In genomic region chr1:21166287-21166733, GRCm38 (mm10) we compare ENCODE assay signal across 8 mouse cellular contexts. TPM values are rescaled to one million over a fixed set of nuclear protein-coding genes. Genes with fewer than 3 reads are reported as not detected.
A peak's percentile ranks its signal among the peaks of the same experiment; 100 is the strongest.
DNase-seq lines count a peak whose midpoint lies in the region; ATAC-seq and TF ChIP-seq lines count a peak whose summit lies in the region.

No protein-coding gene starts in this region.

- H3K4me1 ChIP-seq in G1E (ENCODE audit: insufficient read depth, low read depth, low read length): no peaks in the 10 kb centered on the region
- H3K4me1 ChIP-seq in hindbrain, embryonic 10.5 days (replicated peaks): peaks cover 9% of the 10 kb centered on the region
- no peaks in the 10 kb centered on the region for H3K4me1 ChIP-seq in lung, postnatal 0 days (ENCODE audit: insufficient read depth, low read depth, low read length)

- H3K36me3 ChIP-seq in G1E (replicated peaks): no peaks in the 10 kb centered on the region
- no peaks in the 10 kb centered on the region for H3K36me3 ChIP-seq in hindbrain, embryonic 10.5 days
- H3K36me3 ChIP-seq in lung, postnatal 0 days (ENCODE audit: insufficient read depth, low read length): no peaks in the 10 kb centered on the region

- peaks cover 19% of the 10 kb centered on the region for H3K27me3 ChIP-seq in G1E (ENCODE audit: insufficient read depth, low read length)
- H3K27me3 ChIP-seq in hindbrain, embryonic 10.5 days (ENCODE audit: insufficient read depth, poor library complexity, severe bottlenecking): no peaks in the 10 kb centered on the region
- no peaks in the 10 kb centered on the region for H3K27me3 ChIP-seq in lung, postnatal 0 days (replicated peaks; ENCODE audit: insufficient read depth, low read length)

- DNase-seq in G1E (ENCODE audit: low spot score): peak; percentile 32
- peak; percentile 76 to 79 for DNase-seq in cerebellum, adult 18-20 months
- peak; percentile 90 for DNase-seq in hindbrain, embryonic 10.5 days (ENCODE audit: low spot score)
- DNase-seq in layer of hippocampus, adult 9-11 months: peak; percentile 87
- peak; percentile 90 for DNase-seq in lung, postnatal 0 days (ENCODE audit: low spot score)
- DNase-seq in ovary, postnatal 36 days (ENCODE audit: low spot score): peak; percentile 88
- peak; percentile 75 for DNase-seq in thymus, postnatal 25 days

- TF ChIP-seq CTCF in G1E (IDR thresholded peaks at IDR 0.05; ENCODE audit: low read depth, low read length): peak; percentile 36; the same call in 1 of the 2 replicates
- peak; percentile 89 for TF ChIP-seq CTCF in lung, postnatal 0 days (IDR thresholded peaks at IDR 0.05)

- WGBS in hindbrain, embryonic 10.5 days: under 1% methylated on average over 15 of the region's 15 CpGs
- WGBS in lung, postnatal 0 days: under 1% methylated on average over 15 of the region's 15 CpGs

- H3K4me3 ChIP-seq in G1E (ENCODE audit: low read depth, low read length): no peak overlapping the region
- H3K4me3 ChIP-seq in hindbrain, embryonic 10.5 days: peak overlapping the region; percentile 56
- peak overlapping the region; percentile 25 for H3K4me3 ChIP-seq in lung, postnatal 0 days (ENCODE audit: low read depth, low read length)

- peak overlapping the region; percentile 56 for H3K4me2 ChIP-seq in lung, postnatal 0 days (replicated peaks; ENCODE audit: low read depth, low read length)

- no peak for TF ChIP-seq EP300 in lung, postnatal 0 days (IDR thresholded peaks at IDR 0.05)

- no peaks in the 10 kb centered on the region for H3K9me3 ChIP-seq in G1E (replicated peaks)
- H3K9me3 ChIP-seq in hindbrain, embryonic 10.5 days: no peaks in the 10 kb centered on the region
- H3K9me3 ChIP-seq in lung, postnatal 0 days (ENCODE audit: low read length): no peaks in the 10 kb centered on the region

- peak overlapping the region; percentile 73 for H3K27ac ChIP-seq in hindbrain, embryonic 10.5 days
- 0 out of 2 replicates have a peak overlapping the region, but pooled peaks have one; percentile 11 for H3K27ac ChIP-seq in lung, postnatal 0 days (ENCODE audit: low read length)

- H3K9ac ChIP-seq in lung, postnatal 0 days (replicated peaks; ENCODE audit: low read depth): 0 out of 2 replicates have a peak overlapping the region, but pooled peaks have one; percentile 27

- peak; percentile 34; the same call in 1 of the 2 replicates for ATAC-seq in G1E (ENCODE audit: extremely low read depth, insufficient number of reproducible peaks, low FRiP score, poor library complexity, severe bottlenecking)
- peak; percentile 99 for ATAC-seq in frontal cortex, adult (ENCODE audit: low TSS enrichment)
- peak; percentile 96 for ATAC-seq in lung, postnatal 0 days

RNA-seq across cellular contexts. Expression of gene Tmem14a, which starts 52.1 kb away (rescaled TPM):
- total RNA-seq in G1E (2014; fragmentation: Nextera tagmentation) (1.7 and 3.5 TPM in 2 replicates), G1E (2017) (4.0 and 4.9 TPM in 2 replicates)
- 0.30 and 0.50 TPM in 2 replicates for polyA plus RNA-seq in G1E (2012)
- polyA plus RNA-seq in hindbrain, embryonic 10.5 days (2016; fragmentation: Nextera tagmentation; extraction: Ambion mirVana): 10.5 and 11.1 TPM in 2 replicates
- polyA plus RNA-seq in lung, postnatal 0 days (2015; fragmentation: Nextera tagmentation; extraction: Ambion mirVana): 7.9 and 9.7 TPM in 2 replicates

Comparison
In these comparisons a context has a peak if more than half of its experiments do, and no peak if none do; other contexts are left out.
1. ATAC-seq: peak in every context shown above with its lines; median percentile 99 in frontal cortex, adult; 96 in lung, postnatal 0 days; 34 in G1E.
2. DNase-seq: peak in every context shown above with its lines; median percentile 90 in hindbrain, embryonic 10.5 days; 90 in lung, postnatal 0 days; 88 in ovary, postnatal 36 days; 87 in layer of hippocampus, adult 9-11 months; 78 in cerebellum, adult 18-20 months; 75 in thymus, postnatal 25 days; 32 in G1E.